Mouse (Mus musculus) adrenal gland, postnatal 14 days (tissue): ENCODE data around the gene Prpf39. TPM values are rescaled to one million over a fixed set of nuclear protein-coding genes. Genes with fewer than 3 reads are reported as not detected.

Source experiments
- total RNA-seq: library from RNA; stranded (reverse); gene quantifications from 2 replicates; pipeline ENCODE4 v1.2.3, GENCODE M21; 2021

Gene Prpf39
- total RNA-seq, 1 experiment from 2014 or later = 33.0 TPM

Other genes starting within 250 kb of the Prpf39 start
- gene Gm527, start 118.4 kb upstream of the Prpf39 start, total RNA-seq = 5.1 and 6.5 TPM in 2 replicates
- gene Klhl28, start 70.8 kb upstream of the Prpf39 start, total RNA-seq = 13.1 and 14.2 TPM in 2 replicates
- gene Togaram1, start 70.5 kb upstream of the Prpf39 start, total RNA-seq = 33.4 and 34.1 TPM in 2 replicates
- 107 and 111 TPM in 2 replicates for gene Fkbp3, start 37.7 kb downstream of the Prpf39 start, total RNA-seq
- gene Fancm, start 39.3 kb downstream of the Prpf39 start, total RNA-seq = 11.6 and 13.4 TPM in 2 replicates
- 4.6 and 6.4 TPM in 2 replicates for gene Mis18bp1, start 136.3 kb downstream of the Prpf39 start, total RNA-seq
- gene Wdr20rt, start 189.2 kb downstream of the Prpf39 start, total RNA-seq = not detected in 2 replicates